Mouse (Mus musculus) common myeloid progenitor, adult 5-6 weeks (primary cell): ENCODE measurements around the gene Nlrp10. TPM values are rescaled to one million over a fixed set of nuclear protein-coding genes. Genes with fewer than 3 reads are reported as not detected.
A peak's percentile ranks its signal among the peaks of the same experiment; 100 is the strongest.

Source experiments
- ATAC-seq: replicated peaks from 2 replicates; pipeline ENCODE4 v1.8.0; 2016; ENCODE audit warnings: low read depth, mild to moderate bottlenecking, moderate TSS enrichment, inconsistent platforms; ENCODE audit not compliant: poor library complexity, severe bottlenecking
- total RNA-seq: library from RNA; stranded (forward); fragments of 200-1000, 187-1606 nt; gene quantifications from 2 replicates; pipeline ENCODE4 v1.2.3, GENCODE M21; 2017

The Nlrp10 gene
- 2.2 and 2.6 TPM in 2 replicates for total RNA-seq

- ATAC-seq = peak; percentile 55
These were observed at the start of gene Nlrp10 for GRCm38 (mm10) chr7:108929726-108930393. Nlrp10 (minus strand) TSS chr7:108930178.

GRCm38 (mm10) chr7:108972273-108972672, 42.3 kb upstream of the Nlrp10 start:
- ATAC-seq = no peak

GRCm38 (mm10) chr7:108968201-108968600, 38.2 kb upstream of the Nlrp10 start:
- no peak for ATAC-seq

- peak; percentile 95 for ATAC-seq
These were observed 36.9 kb upstream of the Nlrp10 start for GRCm38 (mm10) chr7:108966742-108967362.

GRCm38 (mm10) chr7:108965968-108966367, 36.0 kb upstream of the Nlrp10 start:
- ATAC-seq = peak; percentile 61

GRCm38 (mm10) chr7:108957734-108958133, 27.8 kb upstream of the Nlrp10 start:
- ATAC-seq = peak; percentile 67

- peak; percentile 53 for ATAC-seq
These were observed 24.2 kb upstream of the Nlrp10 start for GRCm38 (mm10) chr7:108954185-108954584.

- ATAC-seq = 0 out of 2 replicates have a peak, but pooled peaks have one; percentile 20
These were observed 22.8 kb upstream of the Nlrp10 start for GRCm38 (mm10) chr7:108952801-108953200.

- no peak for ATAC-seq
These were observed 20.9 kb upstream of the Nlrp10 start for GRCm38 (mm10) chr7:108950762-108951331.

- ATAC-seq = peak; percentile 29
These were observed 20.4 kb upstream of the Nlrp10 start, which contains the start of gene Tub for GRCm38 (mm10) chr7:108950312-108950761. Tub (plus strand) TSS chr7:108950338.

- ATAC-seq = no peak
These were observed 19.3 kb upstream of the Nlrp10 start for GRCm38 (mm10) chr7:108949301-108949700.

GRCm38 (mm10) chr7:108948611-108949010, 18.6 kb upstream of the Nlrp10 start:
- no peak for ATAC-seq

- peak; percentile 79 for ATAC-seq
These were observed 14.0 kb upstream of the Nlrp10 start for GRCm38 (mm10) chr7:108944002-108944401.

- ATAC-seq = no peak
These were observed 11.5 kb upstream of the Nlrp10 start for GRCm38 (mm10) chr7:108941466-108941865.

GRCm38 (mm10) chr7:108936591-108936990, 6.6 kb upstream of the Nlrp10 start:
- no peak for ATAC-seq

GRCm38 (mm10) chr7:108935411-108935810, 5.4 kb upstream of the Nlrp10 start:
- no peak for ATAC-seq

- ATAC-seq = no peak
These were observed 4.9 kb upstream of the Nlrp10 start for GRCm38 (mm10) chr7:108934836-108935235.

- ATAC-seq = peak; percentile 93
These were observed 4.1 kb upstream of the Nlrp10 start, which contains the start of gene Eif3f for GRCm38 (mm10) chr7:108933794-108934731. Eif3f (plus strand) TSS chr7:108934417.

- no peak for ATAC-seq
These were observed 1.4 kb downstream of the Nlrp10 start for GRCm38 (mm10) chr7:108928280-108929188.
